ENCODE assay signal across 9 mouse cellular contexts in the genomic region with DNA sequence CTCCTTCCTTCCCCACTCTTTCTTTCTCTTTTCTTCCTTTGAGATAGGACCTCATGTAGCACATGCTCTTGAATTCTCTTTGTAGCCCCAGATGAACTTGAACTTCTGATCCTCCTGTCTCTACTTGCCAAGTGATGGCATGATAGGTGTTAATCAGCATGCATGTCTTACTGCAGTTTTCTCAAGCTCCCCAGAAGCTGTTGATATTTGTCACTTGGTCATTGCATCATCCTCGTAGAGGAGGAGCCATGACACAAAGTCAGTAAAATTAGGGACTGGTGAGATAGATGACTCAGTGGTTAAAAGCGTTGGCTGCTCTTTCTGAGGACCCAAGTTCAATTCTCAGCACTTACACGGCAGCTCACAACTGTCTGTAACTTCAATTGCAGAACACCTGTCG.
"Had no signal": no experiment of that assay in that cellular context is flagged by ENCODE, and none has a peak within 500 bp of the region (broad histone marks: within the 10 kb centered on the region; RNA-seq: fewer than 3 reads in every experiment).

No protein-coding gene starts in this region.

- H3K9me3 ChIP-seq: liver, embryonic 15.5 days; midbrain, embryonic 13.5 days; midbrain, embryonic 15.5 days; neural tube, embryonic 13.5 days; neural tube, embryonic 15.5 days had no signal

- H3K27ac ChIP-seq: liver, embryonic 15.5 days; midbrain, embryonic 13.5 days; midbrain, embryonic 15.5 days; neural tube, embryonic 13.5 days; neural tube, embryonic 15.5 days had no signal

- H3K27me3 ChIP-seq: liver, embryonic 15.5 days; midbrain, embryonic 13.5 days; midbrain, embryonic 15.5 days; neural tube, embryonic 15.5 days had no signal

- ATAC-seq: midbrain, embryonic 13.5 days; midbrain, embryonic 15.5 days had no signal

- H3K4me3 ChIP-seq: liver, embryonic 15.5 days; midbrain, embryonic 13.5 days; midbrain, embryonic 15.5 days; neural tube, embryonic 13.5 days; neural tube, embryonic 15.5 days had no signal

- H3K9ac ChIP-seq: liver, embryonic 15.5 days; liver, postnatal 0 days; lung, embryonic 14.5 days; midbrain, embryonic 13.5 days; midbrain, embryonic 15.5 days; neural tube, embryonic 13.5 days; neural tube, embryonic 15.5 days had no signal

- DNase-seq: right cerebral cortex, postnatal 25 days; thymus, adult 18-20 months had no signal

- H3K36me3 ChIP-seq: liver, embryonic 15.5 days; midbrain, embryonic 13.5 days; midbrain, embryonic 15.5 days; neural tube, embryonic 13.5 days; neural tube, embryonic 15.5 days had no signal
